Mouse (Mus musculus) small intestine, adult 2 months (tissue): ENCODE data around the gene Rac3. TPM values are rescaled to one million over a fixed set of nuclear protein-coding genes. Genes with fewer than 3 reads are reported as not detected.

ENCODE experiments used
- H3K27ac ChIP-seq: fragments of 200-500 bp; 2 replicates; pipeline ENCODE4 v1.5.1; 2012; ENCODE audit warnings: low read depth, low read length, control low read depth, inconsistent platforms; ENCODE audit not compliant: insufficient read depth
- H3K27me3 ChIP-seq: fragments of 200-500 bp; 2 replicates; pipeline ENCODE4 v1.6.1; 2012; ENCODE audit warnings: mild to moderate bottlenecking, moderate library complexity, low read length, inconsistent platforms; ENCODE audit not compliant: control insufficient read depth, insufficient read depth
- H3K36me3 ChIP-seq: fragments of 200-500 bp; 2 replicates; pipeline ENCODE4 v1.6.1; 2012; ENCODE audit warnings: mild to moderate bottlenecking, low read length, control low read depth, inconsistent platforms; ENCODE audit not compliant: control insufficient read depth, insufficient read depth
- H3K4me1 ChIP-seq: fragments of 200-500 bp; 2 replicates; pipeline ENCODE4 v1.6.1; 2012; ENCODE audit warnings: low read length, inconsistent platforms, mixed read lengths; ENCODE audit not compliant: control insufficient read depth, insufficient read depth, insufficient read length
- H3K4me3 ChIP-seq: fragments of 200-500 bp; 2 replicates; pipeline ENCODE4 v1.5.1; 2012; ENCODE audit warnings: low read depth, mild to moderate bottlenecking, control low read depth, inconsistent platforms, low read length, moderate library complexity
- CTCF ChIP-seq: fragments of 200-500 bp; IDR thresholded peaks from 2 replicates; pipeline ENCODE4 v1.5.1; 2012; ENCODE audit warnings: low read depth, mild to moderate bottlenecking, control low read depth, inconsistent platforms, low read length, moderate library complexity, mixed read lengths; ENCODE audit not compliant: insufficient replicate concordance, insufficient read length; ENCODE audit errors: extremely low read depth
- POLR2A ChIP-seq: fragments of 200-500 bp; IDR thresholded peaks from 2 replicates; pipeline ENCODE4 v1.6.1; 2012; ENCODE audit warnings: low read depth, mild to moderate bottlenecking, control low read depth, inconsistent platforms, low read length, moderate library complexity
- WGBS: fragments of 180-500 bp; shearing (Covaris S2); methylation state at CpG from one replicate; pipeline ENCODE4 v1.1.7; 2018; 5-methylcytosine and 5-hydroxymethylcytosine counted together
- polyA plus RNA-seq: library from polyadenylated mRNA; depleted of rRNA; stranded (reverse); fragments of >200 nt; gene quantifications from 2 replicates; pipeline ENCODE4 v1.2.3, GENCODE M21; 2012

The Rac3 gene
- polyA plus RNA-seq, 1 experiment: 5.1 TPM

DNA sequence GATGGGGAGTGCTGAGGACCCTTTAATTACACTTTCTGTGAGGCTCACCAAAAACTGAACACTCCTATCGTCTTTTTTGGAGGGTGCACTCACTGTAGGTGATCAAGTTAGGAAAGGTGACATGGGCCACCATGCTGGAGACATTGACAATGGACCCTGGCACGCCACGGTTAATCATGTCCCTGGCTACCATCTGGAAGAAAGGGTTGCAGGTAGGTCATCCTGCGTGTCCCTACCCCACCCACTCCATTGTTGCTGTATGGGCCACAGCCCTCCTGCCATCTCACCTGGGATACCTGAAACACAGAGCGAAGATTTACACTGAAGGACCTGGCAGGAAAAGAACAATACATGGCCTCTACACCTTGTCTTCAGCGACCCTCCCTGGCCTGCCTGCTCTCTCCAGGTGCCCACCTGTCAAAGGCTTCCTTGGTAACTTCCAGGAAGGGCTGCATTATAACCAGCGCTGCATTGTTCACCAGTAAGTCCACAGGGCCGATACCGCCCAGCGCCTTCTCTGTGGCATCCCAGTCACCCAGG, 9.1 kb downstream of the Rac3 start:
- Histone ChIP-seq H3K4me1 (peaks cover 9% of the 10 kb centered on the region), H3K27me3 (no peaks in the 10 kb centered on the region; the same call in 1 of the 2 replicates), H3K36me3 (0 out of 2 replicates have a peak, but pooled peaks cover 2% of the 10 kb centered on the region), H3K27ac (no peak overlapping the region), H3K4me3 (no peak overlapping the region)
- TF ChIP-seq POLR2A (no peak), CTCF (no peak)
- 91% methylated on average over 10 of the region's 10 CpGs for WGBS

DNA sequence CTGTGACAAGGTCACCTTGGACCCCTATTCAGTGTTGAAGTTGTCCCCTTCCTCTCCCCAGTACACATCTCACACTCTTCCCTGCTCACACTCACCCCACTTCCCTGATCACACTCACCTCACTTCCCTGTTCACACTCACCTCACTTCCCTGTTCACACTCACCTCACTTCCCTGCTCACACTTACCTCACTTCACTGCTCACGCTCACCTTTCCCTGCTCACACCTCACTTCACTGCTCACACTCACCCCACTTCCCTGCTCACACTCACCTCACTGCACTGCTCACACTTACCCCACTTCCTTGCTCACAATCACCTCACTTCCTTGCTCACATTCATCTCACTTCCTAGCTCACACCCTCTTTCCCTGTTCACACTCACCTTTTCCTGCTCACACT, 10.1 kb downstream of the Rac3 start:
- WGBS: 100% methylated on average over 1 of the region's 1 CpGs
- Histone ChIP-seq H3K36me3 (no peaks in the 10 kb centered on the region), H3K27ac (no peak overlapping the region), H3K27me3 (no peaks in the 10 kb centered on the region; the same call in 1 of the 2 replicates), H3K4me3 (no peak overlapping the region), H3K4me1 (peaks cover 7% of the 10 kb centered on the region)
- TF ChIP-seq POLR2A (no peak), CTCF (no peak)

DNA sequence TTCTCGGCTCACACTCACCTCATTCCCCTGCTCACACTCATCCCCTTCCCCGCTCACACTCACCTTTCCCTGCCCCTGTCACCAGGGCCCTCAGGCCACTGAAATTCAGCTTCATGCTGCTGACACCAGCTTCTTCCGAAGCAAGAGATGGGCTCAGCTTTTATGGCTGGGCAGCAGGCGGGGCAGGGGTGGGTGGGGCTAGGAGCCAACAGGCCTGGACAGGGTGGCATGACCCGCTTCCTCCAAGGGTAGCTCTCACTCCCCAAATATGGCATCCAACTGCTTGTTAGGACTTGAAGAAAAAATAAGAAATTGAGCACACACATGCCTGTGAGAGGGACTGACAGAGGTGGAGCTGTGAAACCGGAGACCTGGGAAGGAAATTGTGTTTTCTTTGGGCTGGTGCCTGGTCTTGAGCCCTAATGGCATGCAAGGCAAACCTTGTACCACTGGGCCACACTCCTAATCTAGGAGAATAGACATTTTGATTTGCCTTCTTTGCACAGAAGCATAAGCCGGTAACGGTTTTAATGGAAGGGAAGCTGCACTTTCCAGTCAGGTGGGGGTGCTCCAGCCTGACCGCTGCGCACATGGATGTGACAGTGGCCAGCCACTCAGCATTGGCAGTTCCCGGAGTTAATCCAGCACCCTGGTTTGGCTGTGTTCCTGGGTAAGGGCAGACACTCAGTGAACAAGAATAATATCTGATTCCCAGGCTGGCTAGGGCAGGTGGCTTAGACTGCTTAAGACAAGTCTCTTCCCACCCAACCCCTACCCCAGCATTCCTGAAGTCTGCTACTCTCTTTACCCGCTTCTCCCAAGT, 10.8 kb downstream of the Rac3 start, which contains the start of gene Cbr2:
Gene Cbr2 (minus strand): TSS at position 257 of the 823 bp plus-strand sequence.
- Histone ChIP-seq H3K36me3 (no peaks in the 10 kb centered on the region), H3K4me3 (no peak within 1 kb of the TSS), H3K27ac (no peak within 1 kb of the TSS), H3K27me3 (no peaks in the 10 kb centered on the region; the same call in 1 of the 2 replicates), H3K4me1 (peaks cover 4% of the 10 kb centered on the region; the same call in 1 of the 2 replicates)
- no peak for TF ChIP-seq CTCF
- TF ChIP-seq POLR2A: no peak
- 72% methylated on average over 12 of the region's 12 CpGs for WGBS

DNA sequence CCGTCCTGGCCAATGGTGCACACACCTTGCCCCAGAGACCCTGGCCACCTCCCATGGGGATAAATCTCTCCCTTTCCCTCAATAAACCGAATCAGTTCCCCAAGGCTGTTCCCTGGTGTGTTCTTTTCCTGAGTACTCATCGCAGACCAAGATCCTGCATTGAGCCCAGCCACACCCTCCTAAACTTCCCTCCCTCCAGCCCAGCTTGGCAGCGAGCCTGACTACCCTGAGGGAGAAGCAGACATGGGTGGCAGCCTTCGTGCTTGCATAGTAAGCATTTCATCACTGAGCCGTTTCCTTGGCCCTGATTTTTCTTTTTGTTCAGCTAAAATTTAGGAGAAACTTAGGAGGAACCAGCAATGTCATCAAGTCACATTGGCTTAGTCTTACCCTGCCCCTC, 12.3 kb downstream of the Rac3 start:
- Histone ChIP-seq H3K27me3 (no peaks in the 10 kb centered on the region; the same call in 1 of the 2 replicates), H3K4me1 (peaks cover 4% of the 10 kb centered on the region; the same call in 1 of the 2 replicates), H3K27ac (no peak overlapping the region), H3K4me3 (no peak overlapping the region), H3K36me3 (no peaks in the 10 kb centered on the region)
- TF ChIP-seq CTCF (no peak), POLR2A (no peak)
- WGBS: 15% methylated on average over 6 of the region's 6 CpGs

DNA sequence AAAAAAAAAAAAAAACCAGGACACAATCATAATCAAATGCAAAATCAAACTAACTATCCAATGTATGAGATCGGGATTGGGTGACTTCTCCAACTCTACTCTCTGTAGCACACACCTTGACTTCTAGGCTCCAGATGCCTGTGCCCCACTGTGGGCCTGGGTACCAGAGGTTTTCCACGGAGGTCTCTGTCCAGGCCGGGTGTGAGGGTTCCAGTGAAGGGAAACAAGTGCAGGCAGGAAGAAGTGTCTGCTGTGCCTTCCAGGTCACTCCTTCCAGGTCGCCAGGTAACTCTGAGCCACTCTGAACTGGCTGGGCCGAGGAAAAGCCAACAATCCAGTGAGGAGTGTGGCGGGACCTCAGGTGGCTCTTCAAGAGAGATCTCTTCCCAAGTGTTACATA, 15.2 kb downstream of the Rac3 start:
- Histone ChIP-seq H3K4me1 (no peaks in the 10 kb centered on the region), H3K4me3 (no peak overlapping the region), H3K27ac (no peak overlapping the region), H3K36me3 (no peaks in the 10 kb centered on the region), H3K27me3 (no peaks in the 10 kb centered on the region; the same call in 1 of the 2 replicates)
- WGBS: 83% methylated on average over 6 of the region's 6 CpGs
- TF ChIP-seq CTCF (no peak), POLR2A (no peak)

DNA sequence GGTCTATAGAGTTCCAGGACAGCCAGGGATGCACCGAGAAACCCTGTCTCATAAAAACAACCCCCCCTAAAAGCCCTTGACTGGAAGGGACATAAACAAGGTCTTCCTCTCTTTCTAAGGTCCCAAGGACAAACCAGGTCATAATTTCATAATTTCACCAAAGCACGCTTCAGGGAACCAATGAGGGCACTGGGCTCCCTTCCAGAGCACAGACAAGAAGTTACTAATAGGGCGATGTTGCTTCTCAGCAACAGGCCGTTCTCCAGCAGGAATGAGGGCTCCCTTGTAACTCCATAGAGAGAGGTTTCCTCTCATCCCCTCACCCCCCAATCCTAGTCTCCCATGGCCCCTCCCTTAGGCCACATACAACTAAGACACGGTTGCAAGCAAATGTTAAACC, 19.7 kb downstream of the Rac3 start:
- Histone ChIP-seq H3K27ac (no peak overlapping the region), H3K36me3 (no peaks in the 10 kb centered on the region), H3K4me3 (no peak overlapping the region), H3K4me1 (no peaks in the 10 kb centered on the region), H3K27me3 (no peaks in the 10 kb centered on the region)
- 85% methylated on average over 5 of the region's 5 CpGs for WGBS
- TF ChIP-seq CTCF: no peak
- TF ChIP-seq POLR2A: no peak

DNA sequence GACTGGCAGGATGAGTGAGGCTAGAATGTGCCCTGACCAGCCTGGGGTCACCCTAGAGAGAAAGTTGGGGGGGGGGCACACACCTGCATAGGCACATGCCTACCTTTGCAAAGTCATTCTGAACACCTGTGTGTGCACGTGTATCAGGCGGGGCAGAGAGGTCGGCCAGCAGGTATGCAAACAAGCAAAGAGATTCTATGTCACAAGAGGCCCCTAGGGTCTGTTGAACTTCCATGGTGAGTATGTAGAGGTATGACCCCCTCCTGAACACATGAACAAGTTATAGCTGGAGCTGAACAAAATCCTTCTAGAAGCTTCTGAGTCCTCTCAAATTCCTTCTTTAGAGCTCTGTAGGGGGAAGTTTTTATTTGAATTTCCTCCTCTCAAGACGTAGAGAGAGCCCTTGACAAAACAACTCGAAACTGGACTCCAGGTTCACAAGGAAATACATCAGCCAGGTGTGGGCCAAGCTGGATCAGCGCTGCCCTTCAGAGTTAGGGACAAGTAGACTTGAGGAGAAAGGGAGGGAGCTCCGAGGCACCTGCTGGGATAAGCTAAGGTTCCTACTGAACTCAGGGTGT, 22.9 kb downstream of the Rac3 start:
- WGBS: 33% methylated on average over 7 of the region's 7 CpGs
- H3K27ac ChIP-seq: no peak overlapping the region

More for the DNA sequence above, 22.9 kb downstream of the Rac3 start:
- Histone ChIP-seq H3K36me3 (no peaks in the 10 kb centered on the region), H3K4me1 (peaks cover 3% of the 10 kb centered on the region; the same call in 1 of the 2 replicates), H3K27me3 (no peaks in the 10 kb centered on the region), H3K4me3 (no peak overlapping the region)
- TF ChIP-seq POLR2A: no peak
- no peak for TF ChIP-seq CTCF
